Mouse (Mus musculus) layer of hippocampus, adult 18-20 months (tissue): ENCODE data around the gene Fndc3a. TPM values are rescaled to one million over a fixed set of nuclear protein-coding genes. Genes with fewer than 3 reads are reported as not detected.

Source experiments
- DNase-seq, 2 experiments: peaks; one replicate each; pipeline ENCODE4 v3.0.0; 2022; ENCODE audit warnings: low spot score in 2 of 2
- total RNA-seq, 2 experiments: library from RNA; stranded (reverse); gene quantifications; 2 replicates each; pipeline ENCODE4 v1.2.3; 2021

The Fndc3a gene
- total RNA-seq, 2 experiments from 2014 or later = 40.6 to 44.8 TPM

DNA sequence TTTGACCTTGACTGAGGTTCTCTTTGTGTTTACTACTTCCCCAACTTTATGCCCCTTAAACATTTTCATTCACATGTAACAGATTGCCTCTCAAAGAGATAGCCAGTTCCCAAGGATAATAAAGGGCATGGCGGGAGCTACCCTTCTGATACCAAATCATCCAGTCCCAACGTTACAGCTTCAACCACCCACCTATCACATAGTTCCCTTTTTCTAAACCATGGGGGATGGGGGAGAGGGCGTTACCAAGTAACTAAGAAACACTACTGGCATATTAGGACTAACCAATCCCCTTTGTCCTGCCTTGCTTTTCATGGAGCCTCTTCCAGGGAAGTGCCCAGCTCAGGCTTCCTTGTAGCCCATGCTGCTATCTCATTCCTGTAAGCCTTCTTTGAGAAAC is 32.6 kb downstream of the Fndc3a start:
- no peak for DNase-seq

GRCm38 (mm10) chr14:72671911-72672310 is 37.9 kb downstream of the Fndc3a start:
- DNase-seq = no peak

GRCm38 (mm10) chr14:72670987-72671386 is 38.8 kb downstream of the Fndc3a start:
- no peak for DNase-seq

DNA sequence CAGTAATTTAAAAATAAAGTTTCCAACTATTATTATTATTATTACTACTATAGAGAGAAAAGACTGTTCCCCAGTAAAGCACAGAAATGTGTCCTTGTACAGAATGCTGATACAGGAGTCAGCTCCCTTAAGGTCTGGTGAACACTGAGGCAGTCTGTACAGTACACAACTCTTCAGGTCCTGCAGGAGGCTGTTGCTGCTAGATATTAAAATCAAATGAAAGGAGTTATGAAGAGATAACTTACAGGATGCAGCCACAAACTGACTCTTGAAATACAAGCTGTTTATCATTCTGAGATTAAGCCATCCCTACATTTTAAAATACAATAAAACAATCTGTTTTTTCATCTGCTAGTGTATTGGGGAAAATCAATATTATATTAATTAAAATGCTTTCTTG is 60.5 kb downstream of the Fndc3a start:
- no peak for DNase-seq

DNA sequence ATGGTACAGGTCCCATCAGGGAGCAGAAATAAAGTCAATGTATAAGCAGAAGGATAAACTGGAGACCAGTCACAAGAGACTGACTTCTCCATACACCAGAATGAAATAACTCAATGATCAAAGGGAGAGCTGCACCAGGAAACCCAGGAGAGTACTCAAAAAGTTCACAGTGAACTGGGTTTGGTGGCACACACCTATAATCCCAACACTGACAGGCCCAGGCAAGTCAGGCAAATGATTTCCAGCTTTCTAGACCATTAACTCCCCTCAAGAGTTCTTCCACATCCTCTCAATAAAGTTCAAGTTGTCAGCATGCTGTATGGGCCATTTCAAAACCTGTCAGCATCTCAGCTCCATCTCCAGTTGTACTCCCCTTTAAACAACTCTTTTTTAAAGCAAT is 64.3 kb downstream of the Fndc3a start:
- DNase-seq = no peak

DNA sequence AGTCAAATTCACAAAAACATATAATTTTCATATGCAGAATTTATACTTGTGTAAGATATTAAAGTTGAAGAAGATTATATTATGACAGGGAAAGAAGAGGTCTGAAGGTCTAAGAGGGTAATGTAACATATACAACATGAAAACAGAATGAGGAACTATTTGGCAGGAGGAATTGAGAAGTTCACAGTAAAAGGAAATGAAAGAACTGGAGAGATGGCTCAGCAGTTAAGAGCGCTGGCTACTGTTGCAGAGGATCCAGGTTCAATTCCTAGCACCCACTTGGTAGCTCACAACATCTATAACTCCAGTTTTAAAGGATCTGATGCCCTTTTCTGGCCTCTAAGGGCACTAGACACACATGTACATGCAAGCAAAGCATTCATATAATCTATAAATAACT is 65.2 kb downstream of the Fndc3a start:
- no peak for DNase-seq

DNA sequence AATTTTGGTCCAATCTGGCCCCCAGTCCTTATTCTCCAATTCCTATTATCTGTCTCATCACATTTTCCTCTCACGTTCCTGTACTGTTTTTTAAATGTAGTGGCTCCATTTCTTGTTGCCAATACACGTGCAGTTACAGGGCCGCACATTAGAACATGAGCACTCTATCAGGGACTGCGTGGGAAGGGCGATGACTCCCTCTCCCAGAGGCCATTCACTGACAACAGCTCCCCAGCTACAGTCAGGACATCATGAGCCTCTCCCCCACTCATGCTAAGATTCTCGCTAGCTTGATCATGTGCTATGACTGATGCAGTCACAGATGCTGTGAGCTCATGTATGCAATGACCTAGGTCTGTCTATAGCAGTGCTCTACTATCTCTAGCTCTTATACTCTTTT is 71.3 kb downstream of the Fndc3a start:
- DNase-seq = no peak

- no peak for DNase-seq
Observed at GRCm38 (mm10) chr14:72633571-72633970, 76.2 kb downstream of the Fndc3a start.

DNA sequence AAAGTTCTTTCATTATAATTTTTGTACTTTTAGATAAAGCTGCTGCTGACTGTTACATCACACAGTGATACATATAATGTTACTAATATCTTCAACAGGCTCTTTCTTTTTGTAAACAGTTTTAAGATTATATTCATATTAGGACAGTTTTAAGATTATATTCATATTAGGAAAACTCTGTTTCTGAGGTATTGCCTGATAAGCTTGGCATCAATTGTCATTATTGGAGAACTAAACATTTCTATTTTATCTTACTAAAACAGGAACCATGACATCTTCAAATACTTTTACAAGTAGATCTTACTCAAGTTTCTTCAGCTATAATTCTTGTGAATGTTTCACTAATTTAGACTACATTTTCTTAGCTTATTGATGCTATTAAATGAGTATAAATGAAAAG is 84.4 kb downstream of the Fndc3a start:
- no peak for DNase-seq

DNA sequence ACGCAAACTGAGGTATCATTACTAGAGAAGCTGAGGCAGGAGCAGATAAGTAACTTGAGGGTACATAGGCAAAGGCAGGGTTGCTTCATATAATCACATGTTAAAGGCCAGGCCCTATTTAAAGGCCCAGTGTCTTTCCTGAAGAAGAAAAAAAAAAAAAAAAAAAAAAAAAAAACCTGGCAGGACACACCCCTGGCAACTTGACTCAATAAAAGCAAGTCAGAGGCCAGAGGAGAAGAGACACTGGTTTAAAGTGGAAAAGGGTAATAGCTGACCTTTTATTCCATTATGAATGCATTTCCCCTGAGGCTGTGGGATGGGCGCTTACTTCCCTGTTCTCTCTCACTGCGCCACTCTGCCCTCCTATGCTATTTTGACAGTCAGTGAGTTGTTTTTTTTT is 105.7 kb downstream of the Fndc3a start:
- DNase-seq = no peak

- DNase-seq = no peak
Observed at GRCm38 (mm10) chr14:72603194-72603521, 106.6 kb downstream of the Fndc3a start.

- DNase-seq = peak; percentile 80 to 95
Observed at GRCm38 (mm10) chr14:72602521-72603193, 107.1 kb downstream of the Fndc3a start.

DNA sequence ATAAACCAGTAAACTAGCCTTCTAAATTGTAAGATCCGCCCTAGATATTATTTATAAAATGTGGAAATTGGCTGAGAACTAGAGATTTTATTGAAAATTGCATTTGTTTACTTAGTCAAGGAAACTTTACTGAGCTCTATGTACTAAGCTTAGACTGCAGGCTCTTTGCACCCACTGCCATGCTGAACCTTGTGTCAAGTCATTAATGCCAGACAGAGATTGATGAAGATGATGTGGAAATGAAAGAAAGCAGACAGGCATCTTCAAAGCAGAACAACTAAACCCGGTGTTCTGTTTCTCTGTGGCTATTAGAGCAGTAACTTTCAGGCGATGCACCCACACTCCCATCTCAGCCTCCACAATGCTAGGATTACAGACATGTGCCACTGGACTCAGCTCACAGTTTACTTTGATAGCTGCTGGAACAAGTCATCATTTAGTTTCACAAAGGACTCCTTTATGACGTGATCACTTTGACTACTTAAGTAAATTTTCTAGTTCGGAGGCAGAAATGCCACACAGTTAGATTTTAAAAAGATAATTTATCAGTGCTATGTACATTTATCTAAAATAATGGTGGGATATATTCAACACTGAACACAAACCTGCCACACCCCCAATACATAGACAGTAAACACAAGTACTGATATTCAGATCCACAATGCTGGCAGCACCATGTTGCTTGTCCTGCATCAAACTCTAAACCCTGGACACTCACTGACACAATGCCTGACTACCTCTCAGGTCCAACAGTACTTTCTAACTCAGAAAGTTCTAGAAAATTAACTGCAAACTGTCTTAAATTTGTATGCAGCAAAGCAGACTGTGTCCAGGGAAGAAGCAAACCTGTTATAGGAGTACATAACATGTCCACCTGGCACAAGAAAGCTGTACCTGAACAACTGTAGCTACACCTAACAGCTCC is 108.2 kb downstream of the Fndc3a start:
- DNase-seq = no peak

GRCm38 (mm10) chr14:72600375-72600774 is 109.4 kb downstream of the Fndc3a start:
- DNase-seq = no peak

- no peak for DNase-seq
Observed at GRCm38 (mm10) chr14:72598976-72599740, 110.6 kb downstream of the Fndc3a start.

- DNase-seq = no peak
Observed at GRCm38 (mm10) chr14:72594191-72594590, 115.6 kb downstream of the Fndc3a start.

DNA sequence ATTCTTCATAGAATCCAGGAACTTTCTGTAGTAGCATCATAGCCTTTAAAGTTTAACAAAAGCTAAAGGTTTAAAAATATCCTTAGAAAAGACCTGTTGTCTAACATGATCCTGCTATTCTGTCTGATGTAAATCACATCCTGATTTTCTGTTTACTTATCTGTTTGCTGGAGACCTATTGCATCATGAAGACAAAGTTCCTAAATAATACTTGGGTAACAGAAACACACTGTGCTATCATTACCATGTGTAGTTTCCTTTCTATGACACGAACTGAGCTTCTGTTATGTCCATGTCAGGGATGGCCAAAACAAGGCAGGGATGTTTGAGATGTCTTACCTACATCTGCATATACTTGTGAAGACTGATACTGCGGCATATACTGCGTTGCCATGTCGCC is 120.4 kb downstream of the Fndc3a start:
- DNase-seq = no peak

GRCm38 (mm10) chr14:72582979-72583378 is 126.8 kb downstream of the Fndc3a start:
- DNase-seq = no peak

- no peak for DNase-seq
Observed at GRCm38 (mm10) chr14:72580991-72581390, 128.8 kb downstream of the Fndc3a start.

DNA sequence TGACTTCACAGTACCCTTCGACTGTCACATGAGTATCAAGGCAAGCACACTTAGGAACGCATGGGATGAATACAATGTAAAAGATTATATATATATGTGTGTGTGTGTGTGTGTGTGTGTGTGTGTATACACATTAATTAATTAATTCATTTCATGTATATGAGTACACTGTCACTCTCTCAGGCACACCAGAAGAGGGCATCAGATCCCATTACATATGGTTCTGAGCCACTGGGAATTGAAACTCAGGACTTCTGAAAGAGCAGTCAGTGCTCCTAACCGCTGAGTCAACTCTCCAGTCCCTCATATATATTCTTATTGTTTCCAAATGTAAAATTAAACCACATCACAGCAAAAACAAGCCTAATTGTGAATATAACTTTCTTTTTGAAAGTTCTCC is 133.5 kb downstream of the Fndc3a start:
- DNase-seq = no peak

- peak; percentile 14 to 68 for DNase-seq
Observed at GRCm38 (mm10) chr14:72563941-72564340, 145.9 kb downstream of the Fndc3a start.

DNA sequence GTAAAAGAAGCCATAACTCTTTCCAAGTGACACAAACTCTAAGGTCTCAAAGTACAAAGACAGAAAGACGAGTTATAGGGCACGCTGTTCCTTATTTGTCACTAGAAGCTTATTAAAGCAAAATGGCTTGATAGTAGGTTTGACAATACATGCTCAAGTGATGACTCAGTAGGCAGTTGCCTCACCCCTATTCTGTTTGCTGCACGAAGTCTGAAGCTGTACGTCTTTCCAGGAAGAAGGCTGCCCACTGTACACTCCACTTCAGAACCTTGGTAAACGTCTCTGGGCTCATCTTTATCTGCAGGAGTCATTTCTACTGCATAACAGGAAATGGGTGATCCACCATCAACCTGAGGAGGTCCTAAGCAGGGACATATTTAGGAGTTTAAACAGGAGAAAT is 151.0 kb downstream of the Fndc3a start:
- DNase-seq = no peak
